Mouse (Mus musculus): ENCODE results near the gene Per1. TPM values are rescaled to one million over a fixed set of nuclear protein-coding genes. Genes with fewer than 3 reads are reported as not detected.
A peak's percentile ranks its signal among the peaks of the same experiment; 100 is the strongest.

The Per1 gene
- total and polyA plus RNA-seq, 2 experiments from 2014 or later: 15.4 to 28.5 TPM

- no peak for ATAC-seq (ENCODE audit: low FRiP score)
- H3K9ac ChIP-seq (replicated peaks; ENCODE audit: low read length, poor library complexity, severe bottlenecking): no peak overlapping the region
- H3K4me3 ChIP-seq (ENCODE audit: low read depth, low read length): peak overlapping the region; percentile 39
- H3K4me1 ChIP-seq (ENCODE audit: insufficient read depth, low read length): peaks cover 8% of the 10 kb centered on the region; the same call in 1 of the 2 replicates
- H3K36me3 ChIP-seq (ENCODE audit: insufficient read depth, low read length): no peaks in the 10 kb centered on the region
- peak overlapping the region; percentile 20; the same call in 1 of the 2 replicates for H3K27ac ChIP-seq (ENCODE audit: low read depth, low read length)
- H3K27me3 ChIP-seq (ENCODE audit: insufficient read depth, low read length): no peaks in the 10 kb centered on the region
- WGBS: 12% methylated on average over 8 of the region's 8 CpGs
- peak; percentile 95 for DNase-seq (ENCODE audit: low spot score)
- peak overlapping the region; percentile 91 for H3K4me2 ChIP-seq (ENCODE audit: low read depth, low read length, poor library complexity, severe bottlenecking)
- H3K9me3 ChIP-seq (ENCODE audit: low read length): no peaks in the 10 kb centered on the region
- peak; percentile 92 for TF ChIP-seq CTCF (IDR thresholded peaks at IDR 0.05)
These were observed 28.1 kb upstream of the Per1 start for GRCm38 (mm10) chr11:69066956-69067355.

GRCm38 (mm10) chr11:69067601-69068000, 27.4 kb upstream of the Per1 start:
- no peak overlapping the region for H3K27ac ChIP-seq (ENCODE audit: low read depth, low read length)
- no peaks in the 10 kb centered on the region for H3K36me3 ChIP-seq (ENCODE audit: insufficient read depth, low read length)
- H3K27me3 ChIP-seq (ENCODE audit: insufficient read depth, low read length): no peaks in the 10 kb centered on the region
- no peak for TF ChIP-seq CTCF (IDR thresholded peaks at IDR 0.05)
- no peak overlapping the region for H3K4me2 ChIP-seq (ENCODE audit: low read depth, low read length, poor library complexity, severe bottlenecking)
- peaks cover 12% of the 10 kb centered on the region; the same call in 1 of the 2 replicates for H3K4me1 ChIP-seq (ENCODE audit: insufficient read depth, low read length)
- H3K4me3 ChIP-seq (ENCODE audit: low read depth, low read length): no peak overlapping the region
- no peak for ATAC-seq (ENCODE audit: low FRiP score)
- 54% methylated on average over 6 of the region's 6 CpGs for WGBS
- H3K9me3 ChIP-seq (ENCODE audit: low read length): no peaks in the 10 kb centered on the region
- H3K9ac ChIP-seq (replicated peaks; ENCODE audit: low read length, poor library complexity, severe bottlenecking): no peak overlapping the region
- no peak for DNase-seq (ENCODE audit: low spot score)

- Histone ChIP-seq H3K27ac (ENCODE audit: low read depth, low read length) (peak overlapping the region; percentile 68), H3K9ac (replicated peaks; ENCODE audit: low read length, poor library complexity, severe bottlenecking) (peak overlapping the region; percentile 59), H3K27me3 (ENCODE audit: insufficient read depth, low read length) (no peaks in the 10 kb centered on the region), H3K9me3 (ENCODE audit: low read length) (no peaks in the 10 kb centered on the region), H3K4me1 (ENCODE audit: insufficient read depth, low read length) (peaks cover 12% of the 10 kb centered on the region; the same call in 1 of the 2 replicates), H3K36me3 (ENCODE audit: insufficient read depth, low read length) (no peaks in the 10 kb centered on the region), H3K4me2 (ENCODE audit: low read depth, low read length, poor library complexity, severe bottlenecking) (peak overlapping the region; percentile 73), H3K4me3 (ENCODE audit: low read depth, low read length) (peak overlapping the region; percentile 48)
- ATAC-seq (ENCODE audit: low FRiP score) (0 out of 2 replicates have a peak, but pooled peaks have one; percentile 1), DNase-seq (ENCODE audit: low spot score) (no peak)
- WGBS: under 1% methylated on average over 13 of the region's 13 CpGs
- TF ChIP-seq CTCF (IDR thresholded peaks at IDR 0.05): no peak
These were observed 24.9 kb upstream of the Per1 start for GRCm38 (mm10) chr11:69070093-69070492.

- H3K4me3 ChIP-seq (ENCODE audit: low read depth, low read length): peak within 1 kb of the TSS; percentile 48
- H3K27me3 ChIP-seq (ENCODE audit: insufficient read depth, low read length): no peaks in the 10 kb centered on the region
- peak within 1 kb of the TSS; percentile 68 for H3K27ac ChIP-seq (ENCODE audit: low read depth, low read length)
- TF ChIP-seq CTCF (IDR thresholded peaks at IDR 0.05): peak; percentile 34
- H3K9ac ChIP-seq (replicated peaks; ENCODE audit: low read length, poor library complexity, severe bottlenecking): peak within 1 kb of the TSS; percentile 59
- peak; percentile 97 for DNase-seq (ENCODE audit: low spot score)
- peak within 1 kb of the TSS; percentile 73 for H3K4me2 ChIP-seq (ENCODE audit: low read depth, low read length, poor library complexity, severe bottlenecking)
- H3K36me3 ChIP-seq (ENCODE audit: insufficient read depth, low read length): no peaks in the 10 kb centered on the region
- no peaks in the 10 kb centered on the region for H3K9me3 ChIP-seq (ENCODE audit: low read length)
- peaks cover 12% of the 10 kb centered on the region; the same call in 1 of the 2 replicates for H3K4me1 ChIP-seq (ENCODE audit: insufficient read depth, low read length)
- ATAC-seq (ENCODE audit: low FRiP score): peak; percentile 88
- 0% methylated on average over 46 of the region's 47 CpGs for WGBS
These were observed 24.3 kb upstream of the Per1 start, which contains the start of gene Tmem107 for GRCm38 (mm10) chr11:69070590-69071222. TSS of gene Tmem107 (plus strand) at chr11:69070806.

- peak overlapping the region; percentile 48 for H3K4me3 ChIP-seq (ENCODE audit: low read depth, low read length)
- no peak for ATAC-seq (ENCODE audit: low FRiP score)
- H3K4me2 ChIP-seq (ENCODE audit: low read depth, low read length, poor library complexity, severe bottlenecking): peak overlapping the region; percentile 73
- DNase-seq (ENCODE audit: low spot score): no peak
- H3K27ac ChIP-seq (ENCODE audit: low read depth, low read length): peak overlapping the region; percentile 68
- no peaks in the 10 kb centered on the region for H3K27me3 ChIP-seq (ENCODE audit: insufficient read depth, low read length)
- TF ChIP-seq CTCF (IDR thresholded peaks at IDR 0.05): no peak
- no peaks in the 10 kb centered on the region for H3K9me3 ChIP-seq (ENCODE audit: low read length)
- 23% methylated on average over 9 of the region's 9 CpGs for WGBS
- H3K9ac ChIP-seq (replicated peaks; ENCODE audit: low read length, poor library complexity, severe bottlenecking): peak overlapping the region; percentile 59
- no peaks in the 10 kb centered on the region for H3K36me3 ChIP-seq (ENCODE audit: insufficient read depth, low read length)
- peaks cover 12% of the 10 kb centered on the region; the same call in 1 of the 2 replicates for H3K4me1 ChIP-seq (ENCODE audit: insufficient read depth, low read length)
These were observed 23.8 kb upstream of the Per1 start for GRCm38 (mm10) chr11:69071262-69071661.

- DNase-seq (ENCODE audit: low spot score) (no peak), ATAC-seq (ENCODE audit: low FRiP score) (no peak)
- Histone ChIP-seq H3K9ac (replicated peaks; ENCODE audit: low read length, poor library complexity, severe bottlenecking) (peak overlapping the region; percentile 25; the same call in 1 of the 2 replicates), H3K4me2 (ENCODE audit: low read depth, low read length, poor library complexity, severe bottlenecking) (peak overlapping the region; percentile 54), H3K4me3 (ENCODE audit: low read depth, low read length) (peak overlapping the region; percentile 27; the same call in 1 of the 2 replicates), H3K4me1 (ENCODE audit: insufficient read depth, low read length) (peaks cover 9% of the 10 kb centered on the region; the same call in 1 of the 2 replicates), H3K36me3 (ENCODE audit: insufficient read depth, low read length) (no peaks in the 10 kb centered on the region), H3K27me3 (ENCODE audit: insufficient read depth, low read length) (no peaks in the 10 kb centered on the region), H3K27ac (ENCODE audit: low read depth, low read length) (peak overlapping the region; percentile 93), H3K9me3 (ENCODE audit: low read length) (no peaks in the 10 kb centered on the region)
- WGBS: 89% methylated on average over 11 of the region's 11 CpGs
- no peak for TF ChIP-seq CTCF (IDR thresholded peaks at IDR 0.05)
These were observed 22.8 kb upstream of the Per1 start for GRCm38 (mm10) chr11:69072234-69072633.
